Mouse (Mus musculus) bone marrow, adult 2 months (tissue): ENCODE results near the gene Mgarp.

ENCODE experiments used
- CTCF ChIP-seq: fragments of 200-500 bp; IDR thresholded peaks from 2 replicates; pipeline ENCODE4 v1.5.1; 2011; ENCODE audit warnings: low read length, control low read depth; ENCODE audit not compliant: control insufficient read depth, insufficient read depth
- POLR2A ChIP-seq: fragments of 200-500 bp; IDR thresholded peaks from 2 replicates; pipeline ENCODE4 v1.6.1; 2011; ENCODE audit warnings: low read depth, mild to moderate bottlenecking, control low read depth, low read length, borderline replicate concordance; ENCODE audit not compliant: control insufficient read depth

DNA sequence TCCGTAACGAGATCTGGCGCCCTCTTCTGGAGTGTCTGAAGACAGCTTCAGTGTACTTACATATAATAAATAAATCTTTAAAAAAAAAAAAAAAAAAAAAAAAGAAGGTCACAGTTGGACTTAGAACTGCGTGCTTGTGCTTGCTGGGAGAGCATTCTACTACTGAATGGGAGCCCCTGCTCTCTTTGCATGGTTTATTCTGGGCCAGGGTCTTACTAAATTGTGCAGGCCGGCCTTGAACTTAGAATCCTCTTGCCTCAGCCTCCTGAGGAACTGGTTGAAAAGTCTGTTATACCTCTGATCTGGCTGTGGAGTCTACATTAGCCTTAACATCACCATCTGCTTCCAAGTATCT lies 15.9 kb downstream of the Mgarp start:
- no peak for TF ChIP-seq CTCF
- no peak for TF ChIP-seq POLR2A
